Mouse (Mus musculus) frontal cortex, postnatal 25 days (tissue): ENCODE data around the gene Cdkn2aip.

Experiments used
- DNase-seq, 2 experiments: peaks; one replicate each; pipeline ENCODE4 v3.0.0; 2022; ENCODE audit warnings: low spot score in 2 of 2

Cdkn2aip gene

GRCm38 (mm10) chr8:47695431-47696105, 18.2 kb downstream of the Cdkn2aip start:
- no peak for DNase-seq

DNA sequence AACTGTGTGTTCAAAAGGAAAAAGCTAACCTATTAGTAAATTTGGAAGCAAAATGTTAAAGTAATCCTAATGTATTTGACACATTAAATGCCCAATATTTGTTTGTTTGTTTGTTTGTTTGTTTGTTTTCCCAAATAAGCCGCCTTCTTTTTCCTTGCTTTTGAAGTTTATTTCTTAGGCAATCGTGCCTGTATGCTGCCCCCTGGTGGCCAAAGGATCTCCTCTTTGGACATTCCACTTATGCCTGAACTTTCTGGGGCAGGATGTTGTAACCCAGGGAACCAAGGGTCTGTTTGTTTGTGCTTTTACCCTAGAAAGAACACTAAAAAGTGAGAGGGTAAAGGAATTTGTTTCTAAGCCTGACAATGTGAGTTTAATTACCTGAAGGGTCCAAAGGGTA, 20.6 kb downstream of the Cdkn2aip start:
- DNase-seq = peak; percentile 75

- no peak for DNase-seq
Measured at GRCm38 (mm10) chr8:47691831-47692230, 21.9 kb downstream of the Cdkn2aip start.

GRCm38 (mm10) chr8:47691303-47691702, 22.4 kb downstream of the Cdkn2aip start:
- DNase-seq = no peak

DNA sequence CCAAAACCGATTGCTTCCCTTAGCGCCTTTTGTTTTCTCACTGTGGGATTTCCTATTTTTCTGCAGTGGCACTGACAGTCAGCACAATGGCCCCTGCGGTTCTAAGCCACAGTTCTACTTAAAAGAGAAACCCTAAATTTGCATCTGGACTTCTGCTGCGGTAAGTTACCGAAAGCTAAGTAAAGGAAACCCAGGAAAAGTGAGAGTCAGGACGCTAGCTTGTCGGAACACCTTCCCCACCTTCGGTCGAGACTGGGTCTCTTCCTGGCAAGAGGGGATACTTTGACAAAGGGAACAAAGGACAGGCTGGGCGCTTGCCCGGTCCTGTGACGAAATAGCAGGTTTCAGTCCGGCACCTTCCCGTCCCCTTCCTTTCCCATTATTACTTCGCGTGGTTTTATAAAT, 23.1 kb downstream of the Cdkn2aip start:
- no peak for DNase-seq

GRCm38 (mm10) chr8:47689704-47690326, 23.9 kb downstream of the Cdkn2aip start:
- no peak for DNase-seq

DNA sequence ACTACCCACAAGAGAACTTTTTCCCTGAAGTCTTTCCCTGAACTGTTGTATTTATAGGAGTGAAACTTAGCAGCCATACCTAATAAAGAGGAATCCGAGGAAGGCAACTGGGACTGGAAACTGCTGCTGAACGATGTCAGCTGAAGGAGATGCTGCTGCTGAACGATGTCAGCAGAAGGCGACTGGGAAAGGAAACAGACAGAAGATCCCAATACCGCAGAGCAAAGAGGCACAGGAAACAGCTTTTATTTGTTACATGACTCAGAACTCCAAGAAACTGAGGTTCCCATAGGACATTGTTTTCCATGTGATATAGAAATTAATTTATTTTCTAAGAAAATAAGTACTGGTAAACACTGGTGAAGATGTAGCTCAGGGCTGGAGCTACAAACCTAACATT, 29.3 kb downstream of the Cdkn2aip start:
- DNase-seq = no peak

DNA sequence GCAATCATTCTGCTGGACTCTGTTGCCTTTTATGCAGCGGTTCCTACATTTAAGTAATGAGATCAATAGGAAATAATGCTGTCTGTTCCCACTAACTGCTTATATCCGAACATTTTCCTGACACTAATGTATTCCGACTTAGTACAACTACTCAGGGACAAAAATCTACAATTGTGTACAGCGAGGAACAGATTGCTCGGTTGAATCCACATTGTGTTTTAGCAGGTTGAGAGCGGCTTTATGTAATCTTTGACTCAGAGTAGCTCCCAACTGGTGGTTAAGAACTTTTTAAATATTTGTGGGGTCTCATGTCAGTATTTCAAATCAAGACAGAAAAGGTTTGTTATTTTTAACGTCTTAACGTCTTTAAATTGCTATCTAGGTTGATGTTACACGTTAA, 29.7 kb downstream of the Cdkn2aip start:
- no peak for DNase-seq

DNA sequence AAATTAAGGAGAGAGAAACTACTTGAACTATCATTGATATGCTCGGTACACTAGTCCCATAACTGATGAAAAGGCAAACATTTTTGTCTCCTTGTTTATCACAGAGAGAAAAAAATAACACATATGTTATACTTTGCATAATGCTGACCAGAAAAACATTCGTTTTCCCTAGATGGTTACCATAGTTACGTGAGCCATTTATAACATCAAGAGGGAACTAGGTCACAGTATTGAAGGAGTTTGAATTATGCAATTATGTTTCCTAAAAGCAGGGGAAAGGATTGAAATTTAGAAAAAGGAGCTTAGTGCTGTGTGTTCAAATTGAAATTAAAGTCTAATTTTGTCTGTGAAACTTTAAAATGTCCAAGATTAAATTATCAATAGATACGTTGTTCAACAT, 33.4 kb downstream of the Cdkn2aip start:
- DNase-seq = no peak

- no peak for DNase-seq
Measured at GRCm38 (mm10) chr8:47679603-47680002, 34.1 kb downstream of the Cdkn2aip start.

- no peak for DNase-seq
Measured at GRCm38 (mm10) chr8:47676631-47677030, 37.1 kb downstream of the Cdkn2aip start.

DNA sequence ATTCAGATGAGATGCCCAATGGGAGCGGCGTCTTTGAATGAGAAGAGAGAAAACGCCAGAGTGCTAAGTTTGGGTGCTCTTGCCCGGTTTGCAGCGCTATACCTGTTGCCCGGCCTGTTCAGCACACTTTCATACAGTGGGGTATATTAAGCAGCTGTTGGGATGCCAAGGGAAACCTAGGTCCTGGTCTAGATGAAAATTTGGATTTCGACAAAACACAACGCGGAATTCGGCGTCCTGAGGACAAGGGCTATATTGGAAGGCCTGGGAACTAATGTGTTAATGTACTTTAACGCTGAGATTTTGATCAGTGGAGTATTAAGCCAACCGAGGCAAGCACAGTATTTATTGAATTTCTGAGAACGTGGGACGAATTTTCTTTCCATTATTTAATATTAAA, 37.5 kb downstream of the Cdkn2aip start:
- no peak for DNase-seq

DNA sequence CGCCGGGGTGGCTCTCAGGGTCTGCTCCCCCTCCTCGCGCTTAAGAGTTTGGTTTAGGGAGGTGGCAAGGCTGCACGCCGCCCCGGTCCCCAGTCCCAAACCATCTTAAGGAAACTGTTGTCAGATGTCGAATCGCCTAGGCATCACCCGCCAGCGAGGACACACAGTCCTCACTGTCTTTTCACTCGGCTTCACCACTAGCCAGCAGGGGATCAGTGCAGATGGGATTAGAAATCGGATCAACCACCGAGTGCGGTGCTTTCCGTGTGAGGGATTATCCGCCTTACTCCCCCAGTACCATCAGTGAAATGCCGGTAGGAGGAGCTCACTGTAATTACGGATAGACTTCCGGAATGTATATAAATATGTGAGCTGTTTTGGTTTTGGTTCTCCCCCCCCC, 37.9 kb downstream of the Cdkn2aip start:
- DNase-seq = no peak

- DNase-seq = peak; percentile 100
Measured at GRCm38 (mm10) chr8:47674777-47675710, 38.7 kb downstream of the Cdkn2aip start, which contains the start of gene Ing2. Gene Ing2, minus strand, starts transcription at chr8:47675556.

DNA sequence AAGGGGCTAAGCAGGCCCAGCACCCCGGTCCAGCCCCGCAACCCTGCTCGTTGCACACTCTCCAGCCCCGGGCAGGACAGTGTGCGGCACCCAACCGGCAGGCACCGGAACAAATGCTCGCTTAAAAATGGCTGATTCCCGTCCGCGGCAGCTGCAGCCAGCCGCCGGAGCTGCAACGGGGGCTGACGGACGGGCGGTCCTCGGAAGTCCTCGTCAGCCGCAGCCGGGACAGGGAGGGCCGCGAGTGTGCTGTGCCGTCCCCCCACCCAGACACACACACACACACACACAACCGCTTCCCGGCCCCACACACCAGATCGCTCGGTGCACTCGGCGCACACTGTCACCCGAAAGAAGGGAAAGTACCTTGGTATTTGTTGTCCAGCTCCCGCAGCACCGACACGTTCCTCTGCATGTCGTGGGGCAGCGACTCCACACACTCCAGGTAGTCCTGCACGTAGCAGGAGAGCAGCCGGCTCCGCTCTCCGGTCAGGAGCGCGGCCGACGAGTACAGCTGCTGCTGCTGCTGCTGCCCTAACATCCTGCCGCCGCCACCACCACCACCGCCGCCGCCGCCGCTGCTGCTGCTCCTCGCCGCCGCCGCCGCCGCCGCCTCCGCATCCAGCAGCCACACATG, 39.5 kb downstream of the Cdkn2aip start:
- DNase-seq = no peak

DNA sequence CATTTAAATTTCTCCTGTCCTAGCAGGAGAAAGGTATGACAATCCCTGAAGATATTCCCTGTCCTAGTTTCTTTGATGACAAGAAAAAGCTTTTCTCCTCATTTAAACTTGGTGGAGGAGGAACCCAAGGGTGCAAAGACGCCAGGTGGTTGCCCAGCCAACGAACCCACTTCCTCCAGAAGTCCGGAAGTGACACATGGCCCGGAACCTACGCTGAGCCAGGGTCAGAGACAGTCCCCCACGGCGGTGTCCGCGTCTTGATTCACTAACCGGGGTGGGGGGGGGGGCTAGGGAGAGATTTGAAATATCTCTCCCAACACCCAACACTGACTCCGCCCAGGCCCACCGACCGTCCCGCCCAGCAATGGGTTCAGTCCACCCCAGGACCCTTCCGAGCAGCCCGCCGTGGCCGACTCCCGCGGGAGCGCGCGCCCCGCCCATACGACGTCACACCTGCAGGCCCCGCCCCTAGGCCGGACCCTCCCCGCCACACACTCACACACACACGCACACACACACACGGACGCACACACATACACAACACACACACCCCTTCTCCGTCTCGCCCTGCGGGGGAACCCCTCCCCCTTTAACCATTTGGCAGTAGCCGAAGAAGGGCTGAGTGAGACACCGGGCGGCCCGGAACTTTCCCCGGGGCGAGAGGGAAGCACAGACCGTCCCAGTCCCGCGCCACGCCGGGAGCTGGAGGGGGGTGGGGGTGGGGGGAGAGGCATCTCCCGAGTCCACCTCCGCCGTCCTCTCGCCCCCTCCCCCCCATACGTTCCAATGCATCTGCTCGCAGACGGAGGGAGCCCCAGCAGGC, 40.2 kb downstream of the Cdkn2aip start:
- DNase-seq = peak; percentile 78 to 80

DNA sequence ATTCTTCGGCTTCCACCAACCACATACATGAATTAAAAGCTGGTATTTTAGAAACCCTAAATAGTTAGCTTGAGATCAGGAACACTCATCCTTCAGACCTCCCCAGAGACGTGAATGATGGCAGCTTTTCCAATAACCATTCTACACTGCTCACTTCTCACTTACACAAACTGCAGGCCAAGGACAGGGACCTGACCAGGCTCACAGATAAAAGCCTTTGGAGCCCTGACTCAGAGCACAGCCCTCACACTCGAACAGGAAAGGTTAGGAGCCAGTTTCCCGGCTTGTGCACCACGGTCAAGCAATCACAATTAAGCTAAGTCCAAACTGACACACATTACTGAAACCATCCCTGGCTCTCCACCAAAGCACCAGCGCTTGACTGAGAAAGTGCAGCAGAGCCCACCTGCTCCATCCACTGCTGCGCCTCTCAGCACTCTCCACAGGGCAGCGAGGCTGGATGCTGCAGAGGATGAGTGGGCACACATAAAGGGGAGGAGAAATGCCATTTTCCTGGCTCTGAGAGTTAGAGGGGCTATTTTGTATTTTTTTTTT, 49.4 kb downstream of the Cdkn2aip start:
- DNase-seq = no peak

GRCm38 (mm10) chr8:47663201-47663600, 50.5 kb downstream of the Cdkn2aip start:
- no peak for DNase-seq

GRCm38 (mm10) chr8:47662716-47663115, 51.0 kb downstream of the Cdkn2aip start:
- no peak for DNase-seq

DNA sequence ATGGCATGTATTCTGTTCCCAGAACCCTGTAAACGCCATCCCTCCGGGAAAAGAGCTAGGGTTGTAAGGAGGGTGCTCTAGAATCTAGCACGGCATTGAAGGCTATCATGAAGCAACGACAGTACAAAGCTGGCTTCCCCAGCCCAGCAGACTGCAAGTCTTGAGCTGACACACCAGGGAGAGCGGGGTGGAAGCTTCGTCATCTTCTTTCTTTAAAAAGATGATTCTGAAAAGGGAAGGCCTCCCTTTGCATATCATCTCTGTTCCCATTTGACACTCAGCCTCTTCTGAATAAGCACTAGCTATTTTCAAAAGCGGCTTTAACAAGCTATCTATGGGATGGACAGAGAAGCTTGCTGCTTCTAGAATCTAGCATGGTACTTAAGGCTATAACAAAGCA, 53.3 kb downstream of the Cdkn2aip start:
- no peak for DNase-seq

- DNase-seq = no peak
Measured at GRCm38 (mm10) chr8:47659463-47659862, 54.3 kb downstream of the Cdkn2aip start.
